Mouse (Mus musculus): ENCODE results near the gene Slc39a3.

- no peak for TF ChIP-seq USF1 (IDR thresholded peaks at IDR 0.05; ENCODE audit: low read depth)
- TF ChIP-seq CTCF (IDR thresholded peaks at IDR 0.05; ENCODE audit: control insufficient read depth, insufficient read depth, insufficient read length): peak; percentile 17
- no peak for TF ChIP-seq CEBPB (IDR thresholded peaks at IDR 0.05; ENCODE audit: low read depth)
- TF ChIP-seq MYOD1 (IDR thresholded peaks at IDR 0.05; ENCODE audit: control insufficient read depth, insufficient read length, low read depth): no peak
Measured at GRCm38 (mm10) chr10:81050645-81051044, 13.4 kb upstream of the Slc39a3 start.
